Mouse (Mus musculus) megakaryocyte, embryonic 14.5 days (primary cell): ENCODE data around the gene Zfp597.

ENCODE experiments used
- FLI1 ChIP-seq: IDR thresholded peaks from 2 replicates; pipeline ENCODE4 v1.6.1; 2012; ENCODE audit warnings: low read length, inconsistent platforms, mixed read lengths
- GATA1 ChIP-seq: IDR thresholded peaks from 3 replicates; pipeline ENCODE4 v1.6.1; 2012; ENCODE audit warnings: mixed read lengths, low read length, inconsistent platforms, borderline replicate concordance

DNA sequence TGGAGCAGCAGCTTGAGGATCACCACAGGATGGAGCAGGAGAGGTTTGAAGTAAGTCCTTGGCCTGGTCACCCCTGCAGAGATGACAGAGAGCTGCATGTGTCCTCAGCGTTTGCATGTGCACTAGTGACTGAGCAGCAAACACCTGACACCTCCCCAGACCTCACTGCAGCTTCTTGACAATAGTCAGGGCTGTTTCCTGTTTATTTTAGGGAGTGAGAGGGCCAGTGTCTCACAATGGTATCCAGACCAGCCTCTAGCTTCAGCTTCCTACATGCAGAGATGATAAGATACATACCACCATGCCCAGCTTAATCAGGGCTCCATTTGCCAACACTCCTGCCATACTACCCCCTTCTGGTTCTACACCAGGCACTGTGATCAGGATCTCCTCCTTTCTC is 44.2 kb upstream of the Zfp597 start:
- TF ChIP-seq GATA1 (no peak), FLI1 (no peak)
